ENCODE assay signal across 20 mouse cellular contexts in the genomic region with DNA sequence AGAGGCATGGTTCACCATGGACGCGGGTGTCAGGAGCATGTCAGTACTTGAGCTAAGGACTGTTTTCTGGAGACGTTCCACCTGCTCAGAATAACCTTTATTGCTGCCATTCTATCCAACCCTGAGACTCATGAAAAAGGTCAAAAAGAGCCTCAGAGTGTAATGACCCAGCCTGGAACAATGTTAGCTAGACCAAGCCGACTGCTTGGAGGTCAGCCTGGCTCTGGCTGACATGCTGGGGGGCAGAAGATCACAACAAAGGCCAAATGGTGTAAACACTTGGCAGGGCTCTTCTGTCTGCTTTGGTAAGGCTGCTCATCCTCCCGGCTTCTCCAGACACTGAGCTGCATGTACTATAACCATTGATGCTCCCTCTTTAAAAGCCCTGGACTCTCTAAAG.
"Had no signal": no experiment of that assay in that cellular context is flagged by ENCODE, and none has a peak within 500 bp of the region (broad histone marks: within the 10 kb centered on the region; RNA-seq: fewer than 3 reads in every experiment).

No protein-coding gene starts in this region.

- H3K9me3 ChIP-seq: intestine, embryonic 15.5 days; limb, embryonic 12.5 days; limb, embryonic 15.5 days had no signal

- H3K4me1 ChIP-seq: intestine, embryonic 15.5 days; limb, embryonic 12.5 days; limb, embryonic 15.5 days had no signal

- DNase-seq: kidney, adult 8-10 months; kidney, postnatal 14 days; left cerebral cortex, postnatal 4 days; liver, postnatal 0 days; lung, embryonic 14.5 days; midbrain, embryonic 14.5 days; right cerebral cortex, adult 18-20 months; right cerebral cortex, postnatal 14 days; right cerebral cortex, postnatal 4 days; thymus, adult 2 months; thymus, postnatal 14 days; thymus, postnatal 4 days had no signal

- H3K27me3 ChIP-seq: intestine, embryonic 15.5 days; limb, embryonic 12.5 days; limb, embryonic 15.5 days had no signal

- H3K36me3 ChIP-seq: intestine, embryonic 15.5 days; limb, embryonic 12.5 days; limb, embryonic 15.5 days had no signal

- H3K27ac ChIP-seq: intestine, embryonic 15.5 days; limb, embryonic 12.5 days; limb, embryonic 15.5 days; liver, embryonic 14.5 days; macrophage; stomach, postnatal 0 days had no signal

- ATAC-seq: intestine, embryonic 15.5 days; liver, postnatal 0 days; lung, postnatal 0 days had no signal

- H3K4me2 ChIP-seq: intestine, embryonic 15.5 days; limb, embryonic 12.5 days; limb, embryonic 15.5 days; liver, embryonic 11.5 days; lung, embryonic 14.5 days had no signal

- H3K4me3 ChIP-seq: intestine, embryonic 15.5 days; limb, embryonic 12.5 days; limb, embryonic 15.5 days had no signal

- H3K9ac ChIP-seq: intestine, embryonic 15.5 days; limb, embryonic 12.5 days; limb, embryonic 15.5 days; liver, embryonic 14.5 days; liver, postnatal 0 days; lung, embryonic 14.5 days had no signal
